ENCODE assay signal across 24 mouse cellular contexts in the genomic region with DNA sequence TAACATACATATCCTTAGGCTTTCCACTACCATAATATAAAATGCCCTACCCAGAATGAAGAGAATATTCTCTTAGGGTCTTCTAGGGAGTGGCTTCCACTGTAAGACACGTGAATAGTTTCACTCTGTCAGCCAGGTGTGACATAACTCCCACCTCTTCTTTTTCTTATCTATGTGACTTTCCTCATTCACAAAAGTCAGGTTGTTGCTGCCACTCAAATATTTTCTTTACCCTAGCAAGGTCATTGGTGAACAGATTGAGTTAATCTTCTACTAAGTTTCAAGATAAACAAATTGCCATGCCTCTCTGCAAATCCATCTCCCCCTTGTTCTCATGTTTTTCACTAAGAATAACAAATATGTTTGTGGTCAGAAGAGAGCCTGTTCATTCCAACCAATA. TPM values are rescaled to one million over a fixed set of nuclear protein-coding genes. Genes with fewer than 3 reads are reported as not detected.
"Had no signal": no experiment of that assay in that cellular context is flagged by ENCODE, and none has a peak within 500 bp of the region (broad histone marks: within the 10 kb centered on the region; RNA-seq: fewer than 3 reads in every experiment).

No protein-coding gene starts in this region.

- ATAC-seq: hindbrain, postnatal 0 days; inflammation-experienced regulatory T-cells, adult 6 months; midbrain, embryonic 13.5 days; midbrain, embryonic 16.5 days had no signal

- DNase-seq: layer of hippocampus, adult 9-11 months; liver, embryonic 13.5 days; lung, adult 18-20 months; lung, postnatal 10 days; lung, postnatal 36 days; retina, postnatal 1 day; right cerebral cortex, postnatal 25 days; spleen, adult 18-20 months; thymus, postnatal 25 days had no signal

- H3K36me3 ChIP-seq: kidney, embryonic 15.5 days; limb, embryonic 10.5 days; limb, embryonic 13.5 days; liver, embryonic 13.5 days; lung, embryonic 15.5 days; midbrain, embryonic 10.5 days; midbrain, embryonic 13.5 days; neural tube, embryonic 13.5 days; stomach, embryonic 15.5 days had no signal

- H3K4me3 ChIP-seq: kidney, embryonic 15.5 days; layer of hippocampus, adult 2 months; limb, embryonic 10.5 days; limb, embryonic 13.5 days; liver, embryonic 13.5 days; lung, embryonic 15.5 days; megakaryocyte, embryonic 14.5 days; midbrain, embryonic 10.5 days; midbrain, embryonic 13.5 days; myocyte; neural tube, embryonic 13.5 days; stomach, embryonic 15.5 days had no signal

- H3K4me1 ChIP-seq: kidney, embryonic 15.5 days; limb, embryonic 10.5 days; limb, embryonic 13.5 days; liver, embryonic 13.5 days; lung, embryonic 15.5 days; stomach, embryonic 15.5 days had no signal

- H3K9me3 ChIP-seq: kidney, embryonic 15.5 days; limb, embryonic 10.5 days; limb, embryonic 13.5 days; liver, embryonic 13.5 days; lung, embryonic 15.5 days; megakaryocyte, embryonic 14.5 days; midbrain, embryonic 10.5 days; midbrain, embryonic 13.5 days; neural tube, embryonic 13.5 days; stomach, embryonic 15.5 days had no signal

- H3K27me3 ChIP-seq: kidney, embryonic 15.5 days; limb, embryonic 13.5 days; liver, embryonic 13.5 days; lung, embryonic 15.5 days; megakaryocyte, embryonic 14.5 days; midbrain, embryonic 13.5 days; neural tube, embryonic 13.5 days; stomach, embryonic 15.5 days had no signal

- H3K4me2 ChIP-seq: kidney, embryonic 15.5 days; limb, embryonic 13.5 days; liver, embryonic 13.5 days; lung, embryonic 15.5 days; midbrain, embryonic 13.5 days; neural tube, embryonic 13.5 days; stomach, embryonic 15.5 days had no signal

- H3K27ac ChIP-seq: hindbrain, postnatal 0 days; kidney, embryonic 15.5 days; layer of hippocampus, adult 2 months; limb, embryonic 10.5 days; limb, embryonic 13.5 days; liver, embryonic 13.5 days; lung, embryonic 15.5 days; midbrain, embryonic 10.5 days; midbrain, embryonic 13.5 days; neural tube, embryonic 13.5 days had no signal

- H3K9ac ChIP-seq: kidney, embryonic 15.5 days; limb, embryonic 13.5 days; liver, embryonic 13.5 days; lung, embryonic 15.5 days; midbrain, embryonic 13.5 days; neural tube, embryonic 13.5 days; stomach, embryonic 15.5 days had no signal

RNA-seq across cellular contexts. Expression of a gene that starts 3.9 kb away (rescaled TPM):
- polyA plus RNA-seq: inflammation-experienced regulatory T-cells, adult 6 months; kidney, embryonic 15.5 days; large intestine, adult 2 months; limb, embryonic 10.5 days; midbrain, embryonic 10.5 days; myocyte; neural tube, embryonic 13.5 days; stomach, embryonic 15.5 days had no signal

RNA-seq across cellular contexts. Expression of a gene that starts 15.4 kb away (rescaled TPM):
- polyA plus RNA-seq: myocyte had no signal

RNA-seq across cellular contexts. Expression of a gene that starts 26.9 kb away (rescaled TPM):
- polyA plus RNA-seq: inflammation-experienced regulatory T-cells, adult 6 months; myocyte had no signal

RNA-seq across cellular contexts. Expression of a gene that starts 39.2 kb away (rescaled TPM):
- polyA plus RNA-seq: myocyte had no signal

RNA-seq across cellular contexts. Expression of a gene that starts 50.1 kb away (rescaled TPM):
- polyA plus RNA-seq: hindbrain, postnatal 0 days; inflammation-experienced regulatory T-cells, adult 6 months; kidney, embryonic 15.5 days; large intestine, adult 2 months; limb, embryonic 10.5 days; limb, embryonic 13.5 days; liver, embryonic 13.5 days; lung, embryonic 15.5 days; midbrain, embryonic 10.5 days; midbrain, embryonic 13.5 days; midbrain, embryonic 16.5 days; myocyte; neural tube, embryonic 13.5 days; stomach, embryonic 15.5 days had no signal
